Mouse (Mus musculus) embryonic facial prominence, embryonic 11.5 days (tissue): ENCODE results near the gene Arglu1. TPM values are rescaled to one million over a fixed set of nuclear protein-coding genes. Genes with fewer than 3 reads are reported as not detected.
A peak's percentile ranks its signal among the peaks of the same experiment; 100 is the strongest.

ENCODE experiments used
- ATAC-seq: fragments of 200-750 bp; cut with Nextera tagmentation; replicated peaks from 2 replicates; pipeline ENCODE4 v1.8.0; 2017; ENCODE audit warnings: low read depth; ENCODE audit not compliant: insufficient number of reproducible peaks, low FRiP score, low TSS enrichment
- DNase-seq: peaks from one replicate; pipeline ENCODE4 v3.0.0-alpha.2; 2015; ENCODE audit warnings: low spot score
- H3K27ac ChIP-seq: fragments of 300-500 bp; sonication (generic); replicated peaks from 2 replicates; pipeline ENCODE4 v1.5.1; 2014; ENCODE audit warnings: mild to moderate bottlenecking, low read depth, low read length, control low read depth
- H3K27me3 ChIP-seq: fragments of 300-500 bp; sonication (generic); 2 replicates; pipeline ENCODE4 v1.6.1; 2014; ENCODE audit warnings: mild to moderate bottlenecking, low read length, moderate library complexity, mixed read lengths; ENCODE audit not compliant: control insufficient read depth, insufficient read depth
- H3K36me3 ChIP-seq: fragments of 300-500 bp; sonication (generic); replicated peaks from 2 replicates; pipeline ENCODE4 v1.6.1; 2014; ENCODE audit warnings: low read depth, mild to moderate bottlenecking, low read length, moderate library complexity, mixed read lengths; ENCODE audit not compliant: control insufficient read depth, insufficient read depth
- H3K4me1 ChIP-seq: fragments of 300-500 bp; sonication (generic); 2 replicates; pipeline ENCODE4 v1.6.1; 2014; ENCODE audit warnings: low read length, mixed read lengths; ENCODE audit not compliant: control insufficient read depth, insufficient read depth
- H3K4me2 ChIP-seq: fragments of 300-500 bp; sonication (generic); 2 replicates; pipeline ENCODE4 v1.6.1; 2014; ENCODE audit warnings: low read depth, mild to moderate bottlenecking, control low read depth, low read length, moderate library complexity
- H3K4me3 ChIP-seq: fragments of 300-500 bp; sonication (generic); 2 replicates; pipeline ENCODE4 v1.5.1; 2014; ENCODE audit warnings: low read depth, low read length, control low read depth
- H3K9ac ChIP-seq: fragments of 300-500 bp; sonication (generic); replicated peaks from 2 replicates; pipeline ENCODE4 v1.6.1; 2014; ENCODE audit warnings: mild to moderate bottlenecking, control low read depth, low read length
- H3K9me3 ChIP-seq: fragments of 300-500 bp; sonication (generic); replicated peaks from 2 replicates; pipeline ENCODE4 v1.6.1; 2016; ENCODE audit warnings: mild to moderate bottlenecking, low read length, inconsistent platforms, mixed read lengths; ENCODE audit not compliant: control insufficient read depth
- WGBS: fragments of 180-500 bp; shearing (Covaris S2); extraction: QIAGEN DNeasy Blood & Tissue Kit; methylation state at CpG from one replicate; pipeline ENCODE4 v1.1.7; 2014; 5-methylcytosine and 5-hydroxymethylcytosine counted together
- polyA plus RNA-seq: library from polyadenylated mRNA; unstranded; fragments of >200 nt; fragmentation: Nextera tagmentation; extraction: Ambion mirVana; gene quantifications from 2 replicates; pipeline ENCODE4 v1.2.1, GENCODE M21; 2014

The Arglu1 gene
- polyA plus RNA-seq, 1 experiment from 2014 or later, result 156 TPM

DNA sequence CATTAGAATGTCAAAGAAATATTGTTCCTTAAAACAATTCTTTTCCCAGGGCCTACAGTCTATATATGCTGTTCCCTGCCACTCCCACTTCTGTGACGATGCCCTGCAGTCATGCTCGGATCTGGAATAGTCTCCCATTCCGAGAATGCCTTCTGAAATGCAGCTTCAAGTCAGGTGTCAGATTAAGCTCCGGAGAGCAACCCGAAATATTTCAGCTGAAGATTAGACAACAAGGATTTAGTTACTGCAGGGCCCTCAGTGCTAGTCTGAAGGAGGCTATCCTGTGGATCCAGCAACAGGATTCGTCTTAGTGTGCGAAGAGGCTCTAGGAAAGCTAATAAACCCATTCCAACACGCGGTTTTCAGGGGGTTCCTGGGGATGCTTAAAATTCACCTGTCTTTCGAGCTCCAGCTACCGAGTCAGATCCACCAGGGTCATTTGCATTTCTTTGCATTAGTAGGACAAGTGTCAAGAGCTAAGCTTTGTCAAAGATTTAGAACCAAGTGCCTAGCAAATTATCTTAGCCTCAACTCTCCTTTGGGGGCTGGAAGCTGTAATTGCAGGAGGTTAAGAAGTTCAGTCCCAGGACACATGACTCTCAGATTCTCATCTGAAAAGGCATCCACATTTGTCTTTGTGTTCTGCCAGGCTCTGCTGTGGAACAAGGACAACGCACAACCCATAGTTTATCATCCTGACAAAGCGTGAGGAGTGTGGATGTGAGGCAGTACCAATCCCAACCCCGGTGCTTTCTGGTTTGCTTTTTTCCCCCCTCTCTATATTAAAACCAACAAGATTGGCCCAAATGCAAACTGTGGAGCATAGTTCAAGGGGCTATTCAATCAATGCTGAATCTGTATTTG lies 33.5 kb downstream of the Arglu1 start:
- no peaks in the 10 kb centered on the region for H3K27me3 ChIP-seq
- no peak overlapping the region for H3K27ac ChIP-seq
- DNase-seq (peak; percentile 46), ATAC-seq (no peak)
- no peaks in the 10 kb centered on the region for H3K4me1 ChIP-seq
- no peaks in the 10 kb centered on the region for H3K9me3 ChIP-seq
- no peaks in the 10 kb centered on the region for H3K36me3 ChIP-seq
- peak overlapping the region; percentile 11 for H3K9ac ChIP-seq
- peak overlapping the region; percentile 93 for H3K4me3 ChIP-seq
- WGBS, result 8% methylated on average over 14 of the region's 14 CpGs
- H3K4me2 ChIP-seq, result peak overlapping the region; percentile 88

DNA sequence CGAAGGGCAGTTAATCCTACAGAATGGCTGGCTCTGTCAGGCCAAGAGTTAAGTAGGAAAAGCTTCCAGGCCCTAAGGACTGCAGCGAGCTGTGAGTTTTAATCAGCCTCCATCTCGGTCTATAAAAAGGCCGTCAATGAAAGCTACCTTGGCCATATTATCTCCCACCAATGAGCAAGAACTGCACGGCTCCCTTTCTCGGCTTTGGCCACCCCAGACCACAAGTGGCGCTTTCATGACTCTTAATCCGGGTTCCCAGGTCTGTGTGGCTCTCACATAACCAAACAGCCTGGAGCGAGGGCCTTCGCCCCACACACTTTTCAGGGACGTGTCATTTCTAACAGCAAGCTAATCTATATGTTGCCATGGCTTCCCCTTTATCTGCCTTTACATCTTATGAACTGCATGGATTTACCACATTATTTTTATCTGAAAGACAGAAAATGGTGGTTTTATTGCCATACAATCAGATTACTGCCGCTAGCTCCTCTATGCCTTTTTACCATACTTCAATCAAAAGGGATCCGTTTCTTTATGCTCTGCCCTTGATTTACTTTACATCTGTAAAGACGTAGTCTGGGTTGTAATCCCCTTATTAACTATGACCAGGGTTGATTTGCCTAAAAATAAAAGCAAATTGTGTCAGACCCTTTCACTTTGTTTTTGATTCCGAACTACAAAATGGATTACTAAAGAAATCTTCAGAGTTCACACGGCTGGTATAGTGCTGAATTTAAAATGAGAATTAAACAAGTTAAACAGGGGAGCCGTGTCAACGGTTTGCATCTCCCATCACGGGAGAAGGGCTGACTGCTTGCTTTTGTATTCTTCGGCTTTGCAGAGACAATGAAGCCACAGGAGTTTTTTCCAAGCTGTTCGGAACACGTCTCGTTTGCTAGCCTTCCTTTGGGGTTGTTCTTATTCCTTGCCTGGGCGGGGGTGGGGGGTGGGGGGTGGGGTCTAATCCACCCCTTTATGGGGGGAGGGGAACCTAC lies 34.7 kb downstream of the Arglu1 start:
- H3K4me2 ChIP-seq, result peak overlapping the region; percentile 36
- no peaks in the 10 kb centered on the region for H3K27me3 ChIP-seq
- DNase-seq (peak; percentile 59), ATAC-seq (no peak)
- 17% methylated on average over 24 of the region's 24 CpGs for WGBS
- H3K27ac ChIP-seq, result no peak overlapping the region
- H3K4me3 ChIP-seq, result peak overlapping the region; percentile 93
- no peaks in the 10 kb centered on the region for H3K9me3 ChIP-seq
- no peaks in the 10 kb centered on the region for H3K4me1 ChIP-seq
- H3K36me3 ChIP-seq, result no peaks in the 10 kb centered on the region
- H3K9ac ChIP-seq, result no peak overlapping the region

DNA sequence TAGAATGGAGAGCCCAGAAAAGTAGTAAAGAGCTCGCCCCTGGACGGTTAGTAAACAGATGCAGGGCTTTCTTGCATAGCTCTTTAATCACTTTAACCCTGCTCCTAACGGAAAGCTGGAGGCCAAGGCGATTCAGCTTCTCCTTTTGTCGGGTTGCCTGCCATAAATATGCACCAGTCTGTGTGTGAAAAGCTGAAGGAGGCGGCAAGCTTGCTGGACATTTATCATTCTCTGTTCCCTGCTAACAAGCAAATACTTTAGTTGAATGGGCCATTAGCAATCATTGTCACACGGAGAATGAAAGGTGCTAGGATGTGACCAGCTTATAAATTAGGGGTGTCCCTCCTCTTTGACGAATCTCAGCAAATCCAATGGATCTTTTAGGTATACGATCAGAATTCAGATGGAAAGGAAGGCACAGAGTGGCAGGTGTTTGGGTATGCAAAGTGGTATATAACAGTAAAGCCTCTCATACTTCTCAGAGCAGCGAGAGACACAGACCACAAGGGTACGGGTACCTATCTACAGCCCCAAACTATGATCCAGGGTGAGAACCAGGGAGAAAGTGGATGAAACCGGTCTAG lies 36.3 kb downstream of the Arglu1 start:
- Histone ChIP-seq H3K9me3 (no peaks in the 10 kb centered on the region), H3K9ac (no peak overlapping the region), H3K27me3 (no peaks in the 10 kb centered on the region), H3K4me2 (no peak overlapping the region), H3K27ac (no peak overlapping the region), H3K4me3 (no peak overlapping the region), H3K36me3 (no peaks in the 10 kb centered on the region), H3K4me1 (no peaks in the 10 kb centered on the region; the same call in 1 of the 2 replicates)
- no peak for DNase-seq
- 56% methylated on average over 12 of the region's 12 CpGs for WGBS
- ATAC-seq, result no peak

DNA sequence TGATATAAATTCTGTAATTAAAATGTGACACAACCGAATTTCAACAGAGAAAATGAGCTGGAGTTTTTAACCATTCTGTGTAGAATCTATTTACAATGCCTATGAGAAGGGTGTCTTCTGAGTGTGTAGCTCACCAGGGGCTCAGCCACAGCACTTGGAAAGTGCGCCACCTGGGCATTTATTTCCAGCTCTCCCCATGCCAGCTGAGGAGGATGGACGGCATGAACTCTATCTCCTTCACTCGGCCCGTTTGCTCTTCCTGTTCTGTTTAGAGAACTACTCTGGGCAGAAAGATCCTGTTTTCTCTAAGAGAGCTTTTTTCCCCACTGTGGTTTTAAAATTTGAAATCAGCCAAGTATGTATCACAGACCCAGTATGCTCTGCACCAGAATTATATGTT lies 37.0 kb downstream of the Arglu1 start:
- Histone ChIP-seq H3K9me3 (no peaks in the 10 kb centered on the region), H3K4me3 (no peak overlapping the region), H3K27me3 (no peaks in the 10 kb centered on the region), H3K4me1 (no peaks in the 10 kb centered on the region; the same call in 1 of the 2 replicates), H3K36me3 (no peaks in the 10 kb centered on the region), H3K27ac (no peak overlapping the region), H3K9ac (no peak overlapping the region), H3K4me2 (no peak overlapping the region)
- no peak for ATAC-seq
- 72% methylated on average over 5 of the region's 5 CpGs for WGBS
- DNase-seq, result no peak

DNA sequence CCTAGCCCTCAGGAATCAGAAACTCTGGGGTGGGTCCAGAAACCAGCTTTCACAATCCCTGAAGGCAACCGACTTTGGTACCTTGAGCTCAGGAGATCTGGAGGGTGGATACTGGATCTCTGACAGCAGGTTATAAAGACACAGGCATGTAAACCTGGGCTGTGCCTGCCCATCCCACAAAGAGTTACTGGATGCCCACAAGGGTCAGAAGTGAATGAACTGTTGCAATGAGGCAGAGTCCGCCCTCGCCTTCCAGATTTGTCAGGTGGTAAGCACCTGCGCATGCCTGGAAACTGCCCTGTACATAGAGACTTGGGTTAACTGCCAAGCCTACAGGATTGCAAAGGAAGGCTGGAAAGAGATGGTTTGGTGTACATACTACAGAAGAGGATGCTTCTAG lies 37.9 kb downstream of the Arglu1 start:
- ATAC-seq (no peak), DNase-seq (no peak)
- Histone ChIP-seq H3K36me3 (no peaks in the 10 kb centered on the region), H3K9ac (no peak overlapping the region), H3K27ac (no peak overlapping the region), H3K27me3 (no peaks in the 10 kb centered on the region), H3K4me1 (no peaks in the 10 kb centered on the region; the same call in 1 of the 2 replicates), H3K4me2 (no peak overlapping the region), H3K4me3 (no peak overlapping the region), H3K9me3 (no peaks in the 10 kb centered on the region)
- WGBS, result 81% methylated on average over 4 of the region's 4 CpGs

DNA sequence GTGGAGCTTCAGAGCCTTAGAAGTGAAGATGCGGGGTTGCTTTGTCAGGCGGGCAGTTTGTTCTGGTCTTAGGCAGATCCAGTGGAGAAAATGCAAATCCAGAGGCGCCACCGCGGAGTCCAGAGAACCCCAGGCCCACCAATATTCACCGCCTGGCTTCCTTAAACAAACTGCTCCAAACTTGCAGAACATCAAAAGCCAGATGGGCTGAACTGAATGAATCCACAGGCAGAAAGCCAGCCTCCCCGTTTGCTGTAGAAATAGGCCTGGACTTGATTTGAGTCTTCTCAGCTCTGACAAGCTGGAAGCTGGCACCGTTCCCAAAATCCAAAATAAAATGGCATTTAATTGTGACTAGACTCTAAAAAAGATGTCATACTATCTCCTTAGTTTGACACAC lies 40.4 kb downstream of the Arglu1 start:
- no peak overlapping the region for H3K4me2 ChIP-seq
- no peak overlapping the region for H3K4me3 ChIP-seq
- DNase-seq (peak; percentile 34), ATAC-seq (no peak)
- H3K36me3 ChIP-seq, result no peaks in the 10 kb centered on the region
- no peaks in the 10 kb centered on the region for H3K27me3 ChIP-seq
- no peak overlapping the region for H3K27ac ChIP-seq
- H3K9me3 ChIP-seq, result no peaks in the 10 kb centered on the region
- H3K9ac ChIP-seq, result no peak overlapping the region
- no peaks in the 10 kb centered on the region; the same call in 1 of the 2 replicates for H3K4me1 ChIP-seq
- 58% methylated on average over 8 of the region's 8 CpGs for WGBS

DNA sequence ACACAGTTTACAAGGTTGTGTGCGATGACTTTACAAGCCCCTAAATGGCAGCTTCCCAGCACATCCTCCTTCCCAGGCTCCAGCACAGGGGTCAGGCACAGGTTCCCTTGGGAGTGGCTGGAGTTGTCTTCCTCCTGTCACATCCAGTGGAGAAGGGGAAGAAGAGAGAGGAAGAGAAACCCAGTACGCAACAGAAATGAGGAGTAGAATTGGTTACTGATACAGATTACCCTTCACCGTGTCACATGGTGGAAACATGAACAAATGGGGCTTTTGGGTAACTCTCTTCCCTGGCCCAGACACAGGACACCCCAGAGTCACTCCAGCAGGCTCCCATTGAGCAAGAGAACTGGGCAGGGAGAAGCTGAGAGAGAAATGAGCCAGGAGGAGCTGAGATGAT lies 40.8 kb downstream of the Arglu1 start:
- H3K36me3 ChIP-seq, result no peaks in the 10 kb centered on the region
- WGBS, result 90% methylated on average over 3 of the region's 3 CpGs
- H3K9me3 ChIP-seq, result no peaks in the 10 kb centered on the region
- H3K4me1 ChIP-seq, result no peaks in the 10 kb centered on the region; the same call in 1 of the 2 replicates
- DNase-seq, result no peak
- H3K9ac ChIP-seq, result no peak overlapping the region
- no peak for ATAC-seq
- no peak overlapping the region for H3K27ac ChIP-seq
- H3K4me3 ChIP-seq, result no peak overlapping the region
- no peaks in the 10 kb centered on the region for H3K27me3 ChIP-seq
- H3K4me2 ChIP-seq, result no peak overlapping the region
